Mouse (Mus musculus): ENCODE results near the gene Gm2174. TPM values are rescaled to one million over a fixed set of nuclear protein-coding genes. Genes with fewer than 3 reads are reported as not detected.

Gene Gm2174
- polyA plus RNA-seq, 1 experiment from 2014 or later = 1.2 TPM

DNA sequence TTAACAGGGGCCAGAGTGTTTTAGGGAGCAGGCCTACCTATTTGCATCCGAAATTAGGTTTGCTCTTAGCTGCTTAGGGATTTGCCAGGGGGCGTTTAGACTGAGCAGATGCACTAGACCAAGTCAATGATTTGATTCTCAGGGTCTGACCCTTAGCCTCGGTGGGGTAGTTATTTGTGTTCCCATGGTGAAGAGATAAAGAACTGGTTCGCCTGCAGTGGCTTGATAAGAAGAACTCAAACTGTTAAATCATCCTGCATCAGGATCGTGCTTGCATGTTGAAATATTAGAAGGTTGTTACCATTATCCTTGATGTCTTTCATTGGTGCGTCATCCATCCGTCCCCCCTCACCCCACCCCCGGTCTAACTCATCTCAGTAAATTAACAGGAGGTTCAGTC, 8.6 kb downstream of the Gm2174 start:
- ATAC-seq (ENCODE audit: insufficient read depth, low FRiP score, low read depth) = peak; percentile 23; the same call in 1 of the 2 replicates

DNA sequence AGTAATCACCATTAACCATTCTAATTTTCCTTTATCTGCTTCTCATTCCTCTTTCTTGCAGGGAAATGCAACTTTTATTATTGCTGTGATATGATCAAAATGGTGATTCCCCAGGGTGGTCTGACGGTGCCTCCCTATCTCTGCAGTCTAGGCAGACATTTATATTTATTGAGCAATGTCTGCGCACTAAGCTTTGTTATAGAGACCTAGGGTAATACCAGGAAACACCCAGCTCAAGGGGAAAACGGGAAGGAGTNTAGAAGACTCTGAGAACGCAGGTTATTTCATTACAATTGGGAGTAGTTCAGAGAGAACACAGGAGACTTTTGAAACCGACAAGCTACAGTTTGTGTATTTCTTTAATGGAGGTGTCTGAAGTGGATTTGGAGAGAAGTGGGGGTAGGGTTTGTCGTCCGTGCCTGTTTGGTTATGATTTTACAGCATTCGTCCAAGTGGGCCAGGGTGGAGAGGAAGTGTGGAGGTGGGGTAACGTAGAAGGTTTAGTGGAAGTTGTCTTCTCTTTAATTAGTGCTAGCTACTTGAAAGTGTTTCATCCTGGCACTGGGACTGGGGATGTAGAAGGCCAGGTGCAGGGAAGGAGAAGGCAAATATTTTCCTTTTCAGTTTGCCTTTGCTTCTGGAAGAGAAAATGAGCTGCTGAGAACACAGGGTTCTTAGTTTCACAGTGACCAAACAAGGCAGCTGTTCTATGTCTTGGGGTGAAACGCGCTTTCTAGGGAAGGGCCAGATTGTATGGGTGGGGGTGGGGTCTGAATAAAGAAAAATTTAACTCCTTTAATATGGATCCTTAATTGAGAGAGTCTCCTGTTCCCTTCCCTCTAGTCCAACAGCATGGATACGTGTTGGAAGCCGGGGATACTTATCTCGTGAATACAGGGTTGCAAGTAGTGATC, 14.5 kb downstream of the Gm2174 start:
- H3K36me3 ChIP-seq = no peaks in the 10 kb centered on the region
- H3K4me2 ChIP-seq = peak overlapping the region; percentile 13
- WGBS = 41% methylated on average over 14 of the region's 14 CpGs
- H3K4me1 ChIP-seq = no peaks in the 10 kb centered on the region
- peak overlapping the region; percentile 59 for H3K27ac ChIP-seq
- no peak overlapping the region for H3K9ac ChIP-seq
- ATAC-seq (ENCODE audit: insufficient read depth, low FRiP score, low read depth) = peak; percentile 39; the same call in 1 of the 2 replicates
- no peaks in the 10 kb centered on the region for H3K27me3 ChIP-seq (replicated peaks)
- H3K4me3 ChIP-seq (replicated peaks) = no peak overlapping the region
- H3K9me3 ChIP-seq = no peaks in the 10 kb centered on the region

More for the DNA sequence above, 8.6 kb downstream of the Gm2174 start:
- Histone ChIP-seq H3K9me3 (no peaks in the 10 kb centered on the region), H3K4me1 (no peaks in the 10 kb centered on the region), H3K4me3 (replicated peaks) (peak overlapping the region; percentile 55), H3K27ac (peak overlapping the region; percentile 67), H3K27me3 (replicated peaks) (no peaks in the 10 kb centered on the region), H3K4me2 (peak overlapping the region; percentile 50), H3K9ac (no peak overlapping the region), H3K36me3 (no peaks in the 10 kb centered on the region)
- WGBS = 22% methylated on average over 8 of the region's 8 CpGs

DNA sequence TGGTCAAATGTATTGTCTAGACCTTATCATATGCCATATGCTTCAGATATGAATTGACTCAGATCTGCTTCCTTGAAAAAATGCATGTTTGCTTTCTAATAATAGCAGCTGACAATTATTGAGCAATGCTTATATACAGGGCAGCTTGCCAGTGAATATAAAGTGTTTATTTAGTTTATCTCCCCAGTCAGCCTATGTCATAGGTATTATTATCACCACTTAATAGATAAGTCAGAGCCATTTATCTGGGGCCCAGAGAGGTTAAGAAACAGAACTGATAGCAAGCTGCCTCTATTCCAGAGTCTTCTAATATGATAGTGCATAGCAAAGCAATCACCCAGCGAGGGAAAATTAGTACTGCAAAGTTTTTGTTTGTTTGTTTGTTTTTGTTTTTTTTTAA, 17.1 kb downstream of the Gm2174 start:
- H3K4me1 ChIP-seq = no peaks in the 10 kb centered on the region

DNA sequence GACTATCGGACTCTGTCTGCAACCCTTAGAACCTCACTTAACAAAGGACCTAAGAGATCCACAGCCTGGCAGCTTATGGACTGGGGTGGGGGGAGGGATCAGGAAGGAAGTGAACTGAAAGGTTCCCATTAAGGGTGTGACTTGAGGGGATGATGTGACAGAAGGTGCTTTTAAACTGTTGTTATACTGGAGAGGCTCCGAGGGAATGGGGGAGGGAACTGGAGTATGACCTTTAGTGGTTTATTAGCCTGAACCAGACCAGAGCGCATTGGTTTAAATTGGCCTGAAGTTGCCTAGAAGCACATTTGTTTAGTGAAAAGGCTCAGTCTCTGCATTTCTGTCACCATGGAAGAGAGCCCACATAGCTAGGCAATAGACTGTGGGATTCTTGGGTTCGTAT, 19.9 kb downstream of the Gm2174 start:
- H3K9me3 ChIP-seq = no peaks in the 10 kb centered on the region
- no peak overlapping the region for H3K4me3 ChIP-seq (replicated peaks)
- H3K27me3 ChIP-seq (replicated peaks) = no peaks in the 10 kb centered on the region
- no peaks in the 10 kb centered on the region for H3K36me3 ChIP-seq
- no peak overlapping the region; the same call in 1 of the 2 replicates for H3K27ac ChIP-seq
- no peak overlapping the region for H3K4me2 ChIP-seq
- no peaks in the 10 kb centered on the region for H3K4me1 ChIP-seq
- no peak for ATAC-seq (ENCODE audit: insufficient read depth, low FRiP score, low read depth)
- H3K9ac ChIP-seq = no peak overlapping the region
- WGBS = 66% methylated on average over 4 of the region's 4 CpGs

More for the DNA sequence above, 17.1 kb downstream of the Gm2174 start:
- H3K9ac ChIP-seq = no peak overlapping the region
- 66% methylated on average over 1 of the region's 1 CpGs for WGBS
- no peak overlapping the region for H3K4me3 ChIP-seq (replicated peaks)
- no peaks in the 10 kb centered on the region for H3K9me3 ChIP-seq
- no peak overlapping the region for H3K27ac ChIP-seq
- no peaks in the 10 kb centered on the region for H3K36me3 ChIP-seq
- H3K27me3 ChIP-seq (replicated peaks) = no peaks in the 10 kb centered on the region
- H3K4me2 ChIP-seq = no peak overlapping the region
- ATAC-seq (ENCODE audit: insufficient read depth, low FRiP score, low read depth) = peak; percentile 60; the same call in 1 of the 2 replicates

DNA sequence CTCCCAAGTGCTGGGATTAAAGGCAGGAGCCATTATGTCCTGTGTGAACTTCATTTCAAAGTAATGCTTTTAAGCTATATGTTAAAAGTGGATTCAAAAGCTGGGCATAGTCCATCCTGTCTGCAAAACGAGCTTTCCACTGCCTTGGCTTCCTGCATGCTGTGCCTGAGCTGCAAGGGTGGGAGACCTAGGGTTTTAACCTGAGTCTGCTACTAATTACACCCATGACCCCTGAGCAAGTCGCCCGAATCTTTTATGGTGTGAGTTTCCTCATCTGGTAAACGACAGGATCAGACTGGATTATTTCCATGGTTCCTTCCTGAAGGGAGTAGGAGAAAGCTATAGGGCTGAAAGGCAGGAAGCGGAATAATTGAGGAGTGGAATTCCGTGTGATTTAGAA, 20.7 kb downstream of the Gm2174 start:
- 48% methylated on average over 6 of the region's 6 CpGs for WGBS
- Histone ChIP-seq H3K9me3 (no peaks in the 10 kb centered on the region), H3K36me3 (no peaks in the 10 kb centered on the region), H3K4me1 (no peaks in the 10 kb centered on the region), H3K27me3 (replicated peaks) (no peaks in the 10 kb centered on the region), H3K9ac (no peak overlapping the region), H3K27ac (no peak overlapping the region), H3K4me3 (replicated peaks) (no peak overlapping the region), H3K4me2 (no peak overlapping the region)
- no peak for ATAC-seq (ENCODE audit: insufficient read depth, low FRiP score, low read depth)

DNA sequence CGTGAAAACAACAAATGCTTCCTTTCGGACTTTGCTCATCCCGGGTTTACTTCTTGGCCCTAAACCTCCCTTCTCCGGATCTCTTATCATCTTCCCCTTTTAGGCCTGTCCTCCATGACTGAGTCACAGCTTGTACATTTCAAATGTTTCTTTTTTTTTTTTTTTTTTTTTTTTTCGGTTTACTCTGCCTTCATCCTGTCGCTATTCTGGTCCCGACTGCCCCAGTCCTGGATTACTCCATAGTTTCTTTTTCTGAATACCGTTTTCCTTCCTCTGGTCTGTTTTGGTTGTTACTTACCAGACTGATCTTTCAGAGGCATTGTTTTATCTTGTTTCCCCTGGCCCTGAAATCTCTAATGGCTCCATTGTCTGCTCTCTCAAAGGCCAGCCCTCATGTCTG, 26.3 kb downstream of the Gm2174 start:
- Histone ChIP-seq H3K9me3 (no peaks in the 10 kb centered on the region), H3K4me1 (no peaks in the 10 kb centered on the region), H3K4me2 (no peak overlapping the region), H3K27ac (no peak overlapping the region), H3K9ac (no peak overlapping the region), H3K27me3 (replicated peaks) (no peaks in the 10 kb centered on the region), H3K36me3 (no peaks in the 10 kb centered on the region), H3K4me3 (replicated peaks) (no peak overlapping the region)
- no peak for ATAC-seq (ENCODE audit: insufficient read depth, low FRiP score, low read depth)
- WGBS = 51% methylated on average over 8 of the region's 8 CpGs

DNA sequence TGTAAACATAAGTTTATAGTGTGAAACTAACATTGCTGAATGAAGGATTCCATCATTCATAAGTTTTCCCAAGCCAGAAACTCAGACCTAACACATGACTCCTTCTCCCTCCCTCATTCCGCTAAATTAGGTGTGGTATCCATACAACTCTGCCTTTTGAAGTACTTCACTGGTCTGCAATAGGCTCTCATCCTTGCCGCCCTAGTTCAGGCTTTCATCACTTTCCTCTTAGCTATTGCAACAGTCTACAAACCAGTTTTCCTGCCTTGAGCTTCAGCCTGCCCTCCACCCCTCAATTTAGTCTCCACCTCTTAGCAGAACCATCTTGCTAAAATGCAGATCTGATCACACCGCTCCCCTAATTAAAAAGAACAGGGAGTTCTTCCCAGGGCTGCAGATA, 29.8 kb downstream of the Gm2174 start:
- Histone ChIP-seq H3K9me3 (no peaks in the 10 kb centered on the region), H3K36me3 (no peaks in the 10 kb centered on the region), H3K4me3 (replicated peaks) (no peak overlapping the region), H3K4me2 (no peak overlapping the region), H3K9ac (no peak overlapping the region), H3K4me1 (no peaks in the 10 kb centered on the region), H3K27me3 (replicated peaks) (no peaks in the 10 kb centered on the region), H3K27ac (no peak overlapping the region)
- WGBS = 86% methylated on average over 3 of the region's 3 CpGs
- ATAC-seq (ENCODE audit: insufficient read depth, low FRiP score, low read depth) = no peak

DNA sequence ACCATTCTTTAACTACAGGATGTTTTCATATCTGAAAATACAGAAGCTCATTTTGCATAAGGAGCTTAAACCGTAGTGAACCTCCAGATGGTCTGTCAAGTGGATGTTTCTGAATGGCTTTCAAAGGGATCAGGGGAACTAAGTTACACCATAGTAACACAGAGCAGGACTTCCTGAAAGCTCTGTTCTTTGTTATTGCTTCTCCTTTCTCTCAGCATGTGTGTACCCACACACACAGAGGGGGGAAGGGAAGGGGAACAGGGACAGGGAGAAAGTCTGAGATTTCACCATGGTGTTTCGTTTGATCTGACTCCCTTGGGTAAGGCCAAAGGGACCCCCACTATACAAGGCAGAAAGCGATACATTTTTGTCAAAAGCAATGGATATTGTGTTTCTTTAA, 34.1 kb downstream of the Gm2174 start:
- H3K9me3 ChIP-seq = no peaks in the 10 kb centered on the region
- no peak overlapping the region for H3K27ac ChIP-seq
- H3K27me3 ChIP-seq (replicated peaks) = no peaks in the 10 kb centered on the region
- no peaks in the 10 kb centered on the region for H3K4me1 ChIP-seq
- ATAC-seq (ENCODE audit: insufficient read depth, low FRiP score, low read depth) = no peak
- H3K9ac ChIP-seq = no peak overlapping the region
- no peaks in the 10 kb centered on the region for H3K36me3 ChIP-seq
- H3K4me3 ChIP-seq (replicated peaks) = no peak overlapping the region
- no peak overlapping the region for H3K4me2 ChIP-seq
- WGBS = 69% methylated on average over 3 of the region's 3 CpGs

DNA sequence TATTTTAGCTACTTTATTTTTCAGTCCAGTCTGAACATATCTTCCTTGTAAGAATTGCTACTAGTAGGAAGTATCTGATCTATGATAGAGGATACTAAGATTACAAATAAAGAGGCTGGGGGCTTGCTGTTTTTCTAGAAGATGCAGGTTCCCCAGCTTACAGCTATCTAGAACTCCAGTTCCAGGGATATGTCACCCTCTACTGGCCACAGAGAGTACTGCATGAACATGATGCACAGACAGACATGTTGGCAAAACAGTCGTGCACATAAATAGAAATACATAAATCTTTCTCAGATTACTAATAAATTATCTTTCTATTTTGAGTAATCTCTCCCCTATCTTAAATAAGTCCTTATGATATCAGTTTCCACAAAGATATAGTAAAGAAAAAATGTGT, 42.0 kb downstream of the Gm2174 start:
- Histone ChIP-seq H3K4me3 (replicated peaks) (no peak overlapping the region), H3K27ac (no peak overlapping the region), H3K4me2 (no peak overlapping the region), H3K9me3 (no peaks in the 10 kb centered on the region), H3K27me3 (replicated peaks) (no peaks in the 10 kb centered on the region), H3K36me3 (no peaks in the 10 kb centered on the region), H3K4me1 (no peaks in the 10 kb centered on the region), H3K9ac (no peak overlapping the region)
- ATAC-seq (ENCODE audit: insufficient read depth, low FRiP score, low read depth) = no peak
- WGBS = 11% methylated on average over 1 of the region's 1 CpGs

DNA sequence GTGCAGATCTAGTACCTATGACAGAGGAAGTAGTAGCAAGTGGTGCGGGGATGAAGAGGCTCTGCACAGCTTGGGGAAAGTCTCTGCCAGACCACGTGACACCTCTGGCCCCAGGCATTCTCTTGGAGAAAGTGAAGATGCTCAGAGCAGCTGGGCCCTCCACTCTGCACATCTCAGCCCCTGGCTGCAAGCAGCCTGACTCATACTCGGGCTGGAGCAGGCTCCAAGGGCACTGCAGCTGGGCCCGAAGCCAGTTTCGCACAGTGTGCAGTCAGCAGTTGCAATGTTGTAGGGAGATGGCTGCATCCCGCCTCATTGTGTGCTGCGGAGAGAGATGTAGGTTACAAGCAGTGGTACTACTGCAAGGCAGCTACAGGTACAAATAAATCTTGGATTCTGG, 49.5 kb downstream of the Gm2174 start:
- Histone ChIP-seq H3K36me3 (no peaks in the 10 kb centered on the region), H3K9ac (no peak overlapping the region), H3K4me2 (no peak overlapping the region), H3K4me1 (no peaks in the 10 kb centered on the region), H3K27ac (no peak overlapping the region), H3K9me3 (no peaks in the 10 kb centered on the region), H3K27me3 (replicated peaks) (no peaks in the 10 kb centered on the region), H3K4me3 (replicated peaks) (no peak overlapping the region)
- WGBS = 81% methylated on average over 7 of the region's 7 CpGs
- no peak for ATAC-seq (ENCODE audit: insufficient read depth, low FRiP score, low read depth)

Measured in stomach, embryonic 15.5 days (tissue).